Mouse (Mus musculus) heart, postnatal 0 days (tissue): ENCODE results near the gene Ankrd27. TPM values are rescaled to one million over a fixed set of nuclear protein-coding genes. Genes with fewer than 3 reads are reported as not detected.
A peak's percentile ranks its signal among the peaks of the same experiment; 100 is the strongest.

Source experiments
- ATAC-seq: fragments of 200-750 bp; cut with Nextera tagmentation; 2 replicates; pipeline ENCODE4 v1.8.0; 2017; ENCODE audit warnings: low read depth, moderate number of reproducible peaks, moderate library complexity; ENCODE audit not compliant: insufficient read depth
- DNase-seq: peaks from one replicate; pipeline ENCODE4 v3.0.0-alpha.2; 2016; ENCODE audit warnings: low spot score
- H3K27ac ChIP-seq: fragments of 300-500 bp; sonication (generic); 2 replicates; pipeline ENCODE4 v1.5.1; 2014; ENCODE audit warnings: low read depth, mild to moderate bottlenecking
- H3K27me3 ChIP-seq: fragments of 300-500 bp; sonication (generic); 2 replicates; pipeline ENCODE4 v1.6.1; 2014; ENCODE audit warnings: low read length, mixed read lengths; ENCODE audit not compliant: control insufficient read depth, insufficient read depth
- H3K36me3 ChIP-seq: fragments of 300-500 bp; sonication (generic); replicated peaks from 2 replicates; pipeline ENCODE4 v1.6.1; 2014; ENCODE audit warnings: low read length, mixed read lengths; ENCODE audit not compliant: control insufficient read depth, insufficient read depth
- H3K4me1 ChIP-seq: fragments of 300-500 bp; sonication (generic); 2 replicates; pipeline ENCODE4 v1.6.1; 2014; ENCODE audit warnings: antibody characterized with exemption; ENCODE audit not compliant: control insufficient read depth, insufficient read depth
- H3K4me2 ChIP-seq: fragments of 300-500 bp; sonication (generic); 2 replicates; pipeline ENCODE4 v1.6.1; 2014; ENCODE audit warnings: low read depth, mild to moderate bottlenecking, low read length, moderate library complexity
- H3K4me3 ChIP-seq: fragments of 300-500 bp; sonication (generic); 2 replicates; pipeline ENCODE4 v1.5.1; 2014; ENCODE audit warnings: low read depth, low read length
- H3K9ac ChIP-seq: fragments of 300-500 bp; sonication (generic); replicated peaks from 2 replicates; pipeline ENCODE4 v1.6.1; 2014; ENCODE audit warnings: low read depth, low read length, mixed read lengths
- H3K9me3 ChIP-seq: fragments of 300-500 bp; sonication (generic); replicated peaks from 2 replicates; pipeline ENCODE4 v1.6.1; 2016; ENCODE audit warnings: low read length; ENCODE audit not compliant: control insufficient read depth
- CTCF ChIP-seq: IDR thresholded peaks from 2 replicates; pipeline ENCODE4 v1.5.1; 2016; ENCODE audit warnings: antibody characterized with exemption, control low read depth, low read depth
- EP300 ChIP-seq: IDR thresholded peaks from 2 replicates; pipeline ENCODE4 v1.6.1; 2016; ENCODE audit warnings: antibody characterized with exemption, low read depth
- WGBS: fragments of 180-500 bp; shearing (Covaris S2); extraction: QIAGEN DNeasy Blood & Tissue Kit; methylation state at CpG from one replicate; pipeline ENCODE4 v1.1.7; 2014; 5-methylcytosine and 5-hydroxymethylcytosine counted together
- polyA plus RNA-seq: library from polyadenylated mRNA; unstranded; fragments of >200 nt; fragmentation: Nextera tagmentation; extraction: Ambion mirVana; gene quantifications from 2 replicates; pipeline ENCODE4 v1.2.1, GENCODE M21; 2015
- total RNA-seq: library from RNA; depleted of rRNA; stranded (reverse); fragments of >200 nt; gene quantifications from 2 replicates; pipeline ENCODE4 v1.2.3, GENCODE M21; 2014; ENCODE audit warnings: low replicate concordance

Ankrd27 gene
- total and polyA plus RNA-seq, 2 experiments from 2014 or later, result 8.9 to 19.3 TPM

GRCm38 (mm10) chr7:35555224-35556204 lies 30.5 kb upstream of the Ankrd27 start:
- Histone ChIP-seq H3K36me3 (peaks cover 10% of the 10 kb centered on the region), H3K27me3 (no peaks in the 10 kb centered on the region), H3K4me2 (peak overlapping the region; percentile 97), H3K9me3 (no peaks in the 10 kb centered on the region), H3K9ac (peak overlapping the region; percentile 97), H3K4me1 (peaks cover 8% of the 10 kb centered on the region), H3K27ac (peak overlapping the region; percentile 100), H3K4me3 (peak overlapping the region; percentile 87)
- peak; percentile 89 for ATAC-seq
- TF ChIP-seq EP300, result peak; percentile 30; the same call in 1 of the 2 replicates
- TF ChIP-seq CTCF, result no peak
- DNase-seq, result peak; percentile 90
- under 1% methylated on average over 92 of the region's 93 CpGs for WGBS

GRCm38 (mm10) chr7:35556205-35556603 lies 29.8 kb upstream of the Ankrd27 start, which contains the start of gene Nudt19:
TSS of gene Nudt19 (minus strand) at chr7:35556304.
- no peaks in the 10 kb centered on the region for H3K27me3 ChIP-seq
- no peaks in the 10 kb centered on the region for H3K9me3 ChIP-seq
- peaks cover 8% of the 10 kb centered on the region for H3K4me1 ChIP-seq
- H3K27ac ChIP-seq, result peak within 1 kb of the TSS; percentile 100
- peaks cover 3% of the 10 kb centered on the region for H3K36me3 ChIP-seq
- peak within 1 kb of the TSS; percentile 97 for H3K9ac ChIP-seq
- TF ChIP-seq EP300, result no peak
- WGBS, result 55% methylated on average over 4 of the region's 4 CpGs
- ATAC-seq, result no peak
- H3K4me3 ChIP-seq, result peak within 1 kb of the TSS; percentile 87
- peak within 1 kb of the TSS; percentile 97 for H3K4me2 ChIP-seq
- DNase-seq, result no peak

GRCm38 (mm10) chr7:35556905-35557304 lies 29.1 kb upstream of the Ankrd27 start:
- TF ChIP-seq EP300 (no peak), CTCF (no peak)
- 79% methylated on average over 5 of the region's 5 CpGs for WGBS
- no peak overlapping the region for H3K4me2 ChIP-seq
- no peaks in the 10 kb centered on the region for H3K9me3 ChIP-seq
- H3K36me3 ChIP-seq, result no peaks in the 10 kb centered on the region
- ATAC-seq (no peak), DNase-seq (no peak)
- no peaks in the 10 kb centered on the region for H3K27me3 ChIP-seq
- H3K4me1 ChIP-seq, result peaks cover 8% of the 10 kb centered on the region
- no peak overlapping the region for H3K27ac ChIP-seq
- H3K9ac ChIP-seq, result no peak overlapping the region
- no peak overlapping the region for H3K4me3 ChIP-seq

- Histone ChIP-seq H3K4me3 (no peak overlapping the region), H3K9me3 (no peaks in the 10 kb centered on the region), H3K9ac (no peak overlapping the region), H3K4me2 (no peak overlapping the region), H3K27ac (no peak overlapping the region), H3K27me3 (no peaks in the 10 kb centered on the region), H3K4me1 (peaks cover 8% of the 10 kb centered on the region), H3K36me3 (no peaks in the 10 kb centered on the region)
- DNase-seq (no peak), ATAC-seq (no peak)
- WGBS, result 66% methylated on average over 3 of the region's 3 CpGs
- TF ChIP-seq EP300 (no peak), CTCF (no peak)
These were observed 28.5 kb upstream of the Ankrd27 start for GRCm38 (mm10) chr7:35557577-35557976.

- ATAC-seq (no peak), DNase-seq (no peak)
- Histone ChIP-seq H3K9me3 (no peaks in the 10 kb centered on the region), H3K36me3 (no peaks in the 10 kb centered on the region), H3K4me2 (no peak overlapping the region), H3K9ac (no peak overlapping the region), H3K4me1 (peaks cover 8% of the 10 kb centered on the region), H3K4me3 (no peak overlapping the region), H3K27me3 (no peaks in the 10 kb centered on the region), H3K27ac (no peak overlapping the region)
- WGBS, result 42% methylated on average over 2 of the region's 2 CpGs
- TF ChIP-seq CTCF (no peak), EP300 (no peak)
These were observed 27.4 kb upstream of the Ankrd27 start for GRCm38 (mm10) chr7:35558681-35559080.
